Mouse (Mus musculus) kidney, adult 2 months (tissue): ENCODE measurements around the gene Gm17617.

ENCODE experiments used
- CTCF ChIP-seq: fragments of 200-500 bp; conservative IDR thresholded peaks from 2 replicates; pipeline ENCODE4 v1.5.1; 2011; ENCODE audit warnings: low read depth, mild to moderate bottlenecking, control low read depth, low read length, moderate library complexity, mixed read lengths; ENCODE audit not compliant: insufficient read depth, insufficient read length
- POLR2A ChIP-seq: fragments of 200-500 bp; IDR thresholded peaks from one replicate; pipeline ENCODE4 v1.6.1; 2011; ENCODE audit warnings: low read depth, low read length, control low read depth

- no peak for TF ChIP-seq CTCF
- no peak for TF ChIP-seq POLR2A
These were observed 27.2 kb downstream of the Gm17617 start for GRCm38 (mm10) chr13:55105953-55106691.
